Mouse (Mus musculus): ENCODE measurements around the gene Saal1. TPM values are rescaled to one million over a fixed set of nuclear protein-coding genes. Genes with fewer than 3 reads are reported as not detected.
"Not testable (repeated sequence)": the region's sequence is repeated elsewhere in the genome, so short reads cannot be mapped to it uniquely, and the experiment has no call there.

Gene Saal1
- polyA plus RNA-seq, 1 experiment: 3.2 TPM

GRCm38 (mm10) chr7:46719526-46719925 is 9.0 kb upstream of the Saal1 start:
- Histone ChIP-seq H3K27ac (replicated peaks; ENCODE audit: low read depth, low read length) (no peak overlapping the region), H3K4me3 (ENCODE audit: insufficient read depth, low read depth, low read length) (no peak overlapping the region)

GRCm38 (mm10) chr7:46718591-46719270 is 8.3 kb upstream of the Saal1 start:
- H3K4me1 ChIP-seq (ENCODE audit: control insufficient read depth, insufficient read depth, insufficient read length, low read length): peaks cover 2% of the 10 kb centered on the region; the same call in 1 of the 2 replicates
- H3K27ac ChIP-seq (replicated peaks; ENCODE audit: low read depth, low read length): no peak overlapping the region
- H3K4me3 ChIP-seq (ENCODE audit: insufficient read depth, low read depth, low read length): no peak overlapping the region

More at GRCm38 (mm10) chr7:46719526-46719925, 9.0 kb upstream of the Saal1 start:
- H3K4me1 ChIP-seq (ENCODE audit: control insufficient read depth, insufficient read depth, insufficient read length, low read length): peaks cover 2% of the 10 kb centered on the region; the same call in 1 of the 2 replicates

GRCm38 (mm10) chr7:46716897-46717296 is 6.4 kb upstream of the Saal1 start:
- Histone ChIP-seq H3K27ac (replicated peaks; ENCODE audit: low read depth, low read length) (peak overlapping the region; percentile 26; the same call in 1 of the 2 replicates), H3K4me1 (ENCODE audit: control insufficient read depth, insufficient read depth, insufficient read length, low read length) (peaks cover 2% of the 10 kb centered on the region; the same call in 1 of the 2 replicates), H3K4me3 (ENCODE audit: insufficient read depth, low read depth, low read length) (no peak overlapping the region)

- Histone ChIP-seq H3K4me1 (ENCODE audit: control insufficient read depth, insufficient read depth, insufficient read length, low read length) (peaks cover 2% of the 10 kb centered on the region; the same call in 1 of the 2 replicates), H3K27ac (replicated peaks; ENCODE audit: low read depth, low read length) (no peak within 1 kb of the TSS), H3K4me3 (ENCODE audit: insufficient read depth, low read depth, low read length) (no peak within 1 kb of the TSS)
Measured at GRCm38 (mm10) chr7:46715600-46715999, 5.1 kb upstream of the Saal1 start, which contains the start of gene Saa3. Gene Saa3 (minus strand): TSS chr7:46715700.

GRCm38 (mm10) chr7:46714518-46714917 is 4.0 kb upstream of the Saal1 start:
- peaks cover 2% of the 10 kb centered on the region; the same call in 1 of the 2 replicates for H3K4me1 ChIP-seq (ENCODE audit: control insufficient read depth, insufficient read depth, insufficient read length, low read length)
- H3K4me3 ChIP-seq (ENCODE audit: insufficient read depth, low read depth, low read length): no peak overlapping the region

GRCm38 (mm10) chr7:46712250-46712649 is 1.8 kb upstream of the Saal1 start:
- H3K4me1 ChIP-seq (ENCODE audit: control insufficient read depth, insufficient read depth, insufficient read length, low read length): no peaks in the 10 kb centered on the region
- no peak overlapping the region for H3K27ac ChIP-seq (replicated peaks; ENCODE audit: low read depth, low read length)
- no peak overlapping the region for H3K4me3 ChIP-seq (ENCODE audit: insufficient read depth, low read depth, low read length)

More at GRCm38 (mm10) chr7:46714518-46714917, 4.0 kb upstream of the Saal1 start:
- no peak overlapping the region for H3K27ac ChIP-seq (replicated peaks; ENCODE audit: low read depth, low read length)

- no peak overlapping the region for H3K27ac ChIP-seq (replicated peaks; ENCODE audit: low read depth, low read length)
- H3K4me3 ChIP-seq (ENCODE audit: insufficient read depth, low read depth, low read length): no peak overlapping the region
- no peaks in the 10 kb centered on the region for H3K4me1 ChIP-seq (ENCODE audit: control insufficient read depth, insufficient read depth, insufficient read length, low read length)
Measured at GRCm38 (mm10) chr7:46700521-46701025, 9.9 kb downstream of the Saal1 start.

GRCm38 (mm10) chr7:46696754-46697153 is 13.7 kb downstream of the Saal1 start:
- Histone ChIP-seq H3K4me3 (ENCODE audit: insufficient read depth, low read depth, low read length) (no peak overlapping the region), H3K4me1 (ENCODE audit: control insufficient read depth, insufficient read depth, insufficient read length, low read length) (no peaks in the 10 kb centered on the region), H3K27ac (replicated peaks; ENCODE audit: low read depth, low read length) (no peak overlapping the region)

GRCm38 (mm10) chr7:46686827-46687226 is 23.7 kb downstream of the Saal1 start:
- no peak overlapping the region for H3K27ac ChIP-seq (replicated peaks; ENCODE audit: low read depth, low read length)
- no peaks in the 10 kb centered on the region for H3K4me1 ChIP-seq (ENCODE audit: control insufficient read depth, insufficient read depth, insufficient read length, low read length)
- no peak overlapping the region for H3K4me3 ChIP-seq (ENCODE audit: insufficient read depth, low read depth, low read length)

GRCm38 (mm10) chr7:46680732-46681131 is 29.7 kb downstream of the Saal1 start:
- H3K4me1 ChIP-seq (ENCODE audit: control insufficient read depth, insufficient read depth, insufficient read length, low read length): no peaks in the 10 kb centered on the region
- no peak overlapping the region for H3K27ac ChIP-seq (replicated peaks; ENCODE audit: low read depth, low read length)
- H3K4me3 ChIP-seq (ENCODE audit: insufficient read depth, low read depth, low read length): no peak overlapping the region

- not testable (repeated sequence) for H3K27ac ChIP-seq (replicated peaks; ENCODE audit: low read depth, low read length); H3K4me1 ChIP-seq (ENCODE audit: control insufficient read depth, insufficient read depth, insufficient read length, low read length); H3K4me3 ChIP-seq (ENCODE audit: insufficient read depth, low read depth, low read length)
Measured at GRCm38 (mm10) chr7:46679044-46679443, 31.4 kb downstream of the Saal1 start.

- H3K4me3 ChIP-seq (ENCODE audit: insufficient read depth, low read depth, low read length): no peak overlapping the region
- H3K27ac ChIP-seq (replicated peaks; ENCODE audit: low read depth, low read length): no peak overlapping the region
- H3K4me1 ChIP-seq (ENCODE audit: control insufficient read depth, insufficient read depth, insufficient read length, low read length): no peaks in the 10 kb centered on the region
Measured at GRCm38 (mm10) chr7:46678417-46678816, 32.1 kb downstream of the Saal1 start.

- no peaks in the 10 kb centered on the region for H3K4me1 ChIP-seq (ENCODE audit: control insufficient read depth, insufficient read depth, insufficient read length, low read length)
- no peak overlapping the region for H3K4me3 ChIP-seq (ENCODE audit: insufficient read depth, low read depth, low read length)
- no peak overlapping the region for H3K27ac ChIP-seq (replicated peaks; ENCODE audit: low read depth, low read length)
Measured at GRCm38 (mm10) chr7:46676808-46677360, 33.6 kb downstream of the Saal1 start.

GRCm38 (mm10) chr7:46675886-46676285 is 34.6 kb downstream of the Saal1 start:
- H3K4me1 ChIP-seq (ENCODE audit: control insufficient read depth, insufficient read depth, insufficient read length, low read length): no peaks in the 10 kb centered on the region
- H3K4me3 ChIP-seq (ENCODE audit: insufficient read depth, low read depth, low read length): no peak overlapping the region
- H3K27ac ChIP-seq (replicated peaks; ENCODE audit: low read depth, low read length): no peak overlapping the region

GRCm38 (mm10) chr7:46675061-46675460 is 35.4 kb downstream of the Saal1 start:
- no peak overlapping the region for H3K27ac ChIP-seq (replicated peaks; ENCODE audit: low read depth, low read length)
- H3K4me3 ChIP-seq (ENCODE audit: insufficient read depth, low read depth, low read length): no peak overlapping the region
- no peaks in the 10 kb centered on the region for H3K4me1 ChIP-seq (ENCODE audit: control insufficient read depth, insufficient read depth, insufficient read length, low read length)
